Mouse (Mus musculus): ENCODE measurements around the gene Tll1.

The Tll1 gene

DNA sequence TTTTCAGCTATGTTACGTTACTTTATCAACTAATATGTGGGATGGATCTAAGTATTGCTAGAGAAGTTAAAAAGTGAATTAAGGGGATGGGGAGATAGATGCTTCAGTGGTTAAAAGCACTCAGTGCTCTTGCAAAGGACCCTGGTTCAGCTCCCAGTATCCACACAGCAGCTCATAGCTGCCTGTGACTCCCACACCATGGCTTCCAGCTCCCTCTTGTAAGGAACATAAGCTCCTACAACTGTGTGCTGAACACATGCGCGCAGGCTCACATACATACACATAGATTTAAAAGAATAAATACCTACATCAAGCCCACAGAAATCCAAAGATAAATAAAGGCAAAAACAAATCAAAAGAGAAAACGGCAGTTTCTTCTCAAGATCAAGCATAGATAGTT lies 148.5 kb downstream of the Tll1 start:
- no peak for DNase-seq (ENCODE audit: extremely low spot score)

DNA sequence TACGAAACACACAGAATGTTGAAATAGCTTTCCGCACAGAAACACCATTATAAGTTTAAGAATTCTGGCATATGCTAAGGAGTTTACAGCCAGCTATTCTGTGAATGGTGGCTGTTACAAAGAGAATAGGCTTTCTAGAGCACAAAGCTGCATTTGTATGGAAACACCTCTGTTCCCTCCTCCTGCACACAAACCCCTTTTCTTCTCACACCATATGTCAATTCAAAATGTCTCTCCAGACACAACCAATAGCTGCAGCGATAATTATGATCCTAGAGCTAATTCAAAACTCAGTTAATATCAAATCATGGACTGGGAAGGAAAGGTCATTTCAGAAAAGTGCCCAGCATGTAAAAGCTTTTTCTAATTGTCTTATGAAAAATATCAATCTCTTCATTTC lies 157.5 kb downstream of the Tll1 start:
- no peak for DNase-seq (ENCODE audit: extremely low spot score)

DNA sequence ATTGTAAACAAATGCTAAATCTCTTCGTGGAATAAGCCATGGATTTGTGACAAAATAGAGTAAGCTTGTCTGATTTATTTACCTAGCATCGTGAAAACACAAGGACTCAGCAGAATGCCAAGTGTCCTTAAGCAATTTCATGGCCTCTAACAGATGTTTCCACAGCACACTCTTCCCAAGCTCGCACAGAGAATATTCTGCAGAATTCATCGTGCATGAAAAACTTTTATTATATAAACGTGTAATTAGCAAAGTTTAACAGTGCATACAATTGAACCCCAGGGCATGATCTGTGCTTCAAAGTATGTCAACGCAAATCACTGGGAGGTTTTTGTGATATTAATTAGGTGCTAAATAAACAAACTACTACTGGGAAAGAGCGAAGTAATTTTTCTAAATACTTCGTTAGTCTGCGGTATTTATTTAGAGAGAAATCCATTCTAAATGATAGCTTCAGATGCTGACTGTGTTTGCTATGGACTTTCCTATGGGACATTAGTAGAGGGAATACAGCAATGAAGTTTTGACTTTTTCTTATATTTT lies 158.0 kb downstream of the Tll1 start:
- DNase-seq (ENCODE audit: extremely low spot score): no peak

DNA sequence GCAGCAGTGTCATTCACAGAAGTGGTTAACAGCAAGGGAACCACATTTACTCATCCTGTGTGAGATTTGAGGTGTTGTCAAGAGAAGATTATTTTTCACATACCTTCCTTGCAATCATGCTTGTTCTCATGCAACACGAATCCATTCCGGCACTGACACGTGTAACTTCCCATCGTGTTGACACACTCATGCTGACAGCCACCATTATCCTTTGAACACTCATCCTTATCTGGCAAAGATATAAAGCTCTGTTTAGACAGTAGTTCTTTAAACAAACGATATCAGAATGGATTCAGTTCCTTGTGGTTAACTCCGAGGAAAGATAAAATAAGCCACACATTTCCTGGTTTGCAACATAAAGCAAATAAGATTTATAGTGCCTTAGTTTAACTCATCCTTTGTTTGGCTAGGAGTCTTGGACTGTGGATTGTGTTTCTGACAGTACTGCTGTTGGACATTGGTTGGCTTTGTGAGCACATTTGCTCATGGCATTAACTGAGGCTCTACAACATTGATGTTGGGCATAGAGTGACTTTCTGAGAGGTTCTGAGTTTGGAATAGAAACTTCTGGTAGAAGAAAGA lies 164.7 kb downstream of the Tll1 start:
- no peak for DNase-seq (ENCODE audit: extremely low spot score)

DNA sequence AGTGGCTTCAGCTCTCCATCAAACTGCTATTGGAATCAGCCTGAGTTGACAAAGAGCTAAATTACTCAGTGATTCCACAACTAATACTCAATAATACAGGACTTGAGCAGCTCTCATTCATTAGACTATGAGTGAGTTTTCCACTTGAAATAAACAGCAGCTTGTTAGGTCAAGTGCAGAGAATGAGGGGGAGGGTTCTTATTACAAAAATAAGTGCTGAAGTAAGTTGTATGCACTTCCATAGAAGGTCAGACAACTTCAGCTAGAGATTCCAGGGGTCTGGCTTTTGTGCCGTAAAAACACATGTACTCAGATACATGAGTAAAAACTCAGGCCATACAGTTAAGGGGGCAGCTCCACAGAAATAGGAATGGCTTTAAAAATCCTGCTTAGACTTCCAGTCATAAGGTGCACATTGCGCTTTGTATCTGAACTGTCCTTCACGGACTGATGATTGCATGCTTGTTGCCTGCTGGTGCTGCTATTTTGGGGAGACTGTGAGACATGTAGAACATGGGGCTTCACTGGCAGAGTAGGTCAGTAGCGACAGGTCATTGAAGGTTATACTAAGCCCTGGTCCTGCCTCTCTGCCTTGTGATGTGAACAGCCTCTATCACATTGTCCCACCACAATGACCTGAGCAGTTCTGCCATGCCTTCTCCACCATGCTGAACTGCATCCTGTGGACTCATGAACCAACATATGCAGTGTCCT lies 175.2 kb downstream of the Tll1 start:
- no peak for DNase-seq (ENCODE audit: extremely low spot score)

DNA sequence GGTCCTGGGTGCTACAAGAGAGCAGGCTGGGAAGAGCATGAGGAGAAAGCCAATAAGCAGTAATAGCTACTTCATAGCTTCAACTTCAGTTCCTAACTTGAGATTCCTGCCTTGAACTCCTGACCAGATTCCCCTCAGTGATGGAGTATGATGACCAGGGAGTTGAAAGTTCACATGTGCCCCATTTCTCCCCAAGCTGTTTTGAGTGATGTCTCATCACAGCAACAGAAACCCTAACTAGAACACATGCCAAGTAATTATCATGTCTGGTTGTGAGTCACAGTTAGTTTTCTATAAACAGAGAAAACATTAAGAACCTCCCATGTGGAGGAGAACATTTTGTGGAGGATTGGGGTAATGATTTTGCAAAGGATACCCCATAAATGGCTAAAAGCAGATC lies 176.0 kb downstream of the Tll1 start:
- DNase-seq (ENCODE audit: extremely low spot score): no peak

DNA sequence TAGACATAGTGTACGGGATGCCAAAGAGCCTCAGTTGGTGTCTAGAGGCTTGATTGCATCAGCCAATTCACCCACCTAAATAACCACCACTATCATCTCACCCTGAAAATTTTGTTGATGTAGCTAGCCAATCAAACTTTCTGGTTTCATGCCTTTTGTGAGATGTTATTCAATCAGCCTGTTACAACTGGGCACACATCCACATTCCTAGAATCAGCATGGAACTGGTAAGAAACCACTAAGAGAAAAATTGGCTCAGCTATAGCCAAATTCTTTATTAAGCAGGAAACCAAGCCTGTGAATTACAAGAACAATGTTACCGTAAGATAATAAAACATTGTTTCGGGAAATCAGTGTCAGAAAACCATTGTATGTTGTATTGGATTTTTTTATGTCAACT lies 176.5 kb downstream of the Tll1 start:
- DNase-seq (ENCODE audit: extremely low spot score): no peak

DNA sequence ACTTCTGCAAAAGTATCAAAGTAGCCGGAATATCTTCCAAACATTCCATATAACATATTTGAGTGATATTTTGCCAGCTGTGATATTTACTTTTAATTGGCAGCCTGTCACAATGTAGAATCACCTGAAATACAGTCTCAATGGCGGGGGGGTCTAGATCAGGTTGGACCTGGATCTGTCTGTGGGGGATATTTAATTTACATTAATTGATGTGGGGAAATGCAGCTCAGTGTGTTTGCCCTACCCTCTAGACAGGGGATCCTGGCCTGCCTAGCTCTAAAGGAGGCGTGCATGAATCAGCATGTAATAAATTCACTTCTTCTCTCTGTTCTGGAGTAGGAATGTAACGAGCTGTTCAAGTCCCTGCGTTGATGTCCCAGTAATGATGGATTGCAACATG lies 181.7 kb downstream of the Tll1 start:
- DNase-seq (ENCODE audit: extremely low spot score): no peak

DNA sequence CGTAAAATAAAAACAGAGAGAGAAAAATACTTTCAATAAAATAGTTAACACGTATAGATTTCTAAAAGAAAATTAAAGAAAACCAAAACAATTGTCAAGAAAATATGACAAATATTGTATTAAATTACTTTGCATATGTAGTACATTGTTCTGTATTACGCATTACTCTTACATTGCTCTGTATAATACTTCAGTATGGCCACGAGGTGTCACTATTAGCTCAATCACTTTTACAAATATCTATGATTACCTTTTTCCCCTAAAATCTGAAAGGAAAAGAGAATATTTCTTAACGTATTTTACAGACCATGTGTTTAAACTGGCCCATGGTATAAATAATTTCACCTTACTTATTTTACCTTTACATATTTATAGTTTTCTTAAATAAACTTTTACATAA lies 182.5 kb downstream of the Tll1 start:
- DNase-seq (ENCODE audit: extremely low spot score): no peak

DNA sequence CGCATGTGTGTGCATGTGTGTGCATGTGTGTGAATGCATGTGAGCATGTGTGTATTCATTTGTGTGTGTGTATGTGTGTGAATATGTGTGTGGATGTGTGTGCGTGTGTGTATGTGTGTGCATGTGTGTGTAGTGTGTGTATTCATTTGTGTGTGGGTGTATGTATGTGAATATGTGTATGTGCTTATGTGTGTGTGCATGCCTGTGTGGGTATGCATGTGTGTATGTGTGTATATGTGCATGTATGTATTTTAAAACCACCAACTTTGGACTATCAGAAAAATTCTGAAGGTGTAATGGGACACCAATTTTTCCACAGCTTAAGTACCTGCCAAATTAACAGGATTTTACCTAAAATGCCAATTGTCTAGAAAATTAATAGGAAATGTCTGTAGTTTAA lies 183.0 kb downstream of the Tll1 start:
- DNase-seq (ENCODE audit: extremely low spot score): no peak

DNA sequence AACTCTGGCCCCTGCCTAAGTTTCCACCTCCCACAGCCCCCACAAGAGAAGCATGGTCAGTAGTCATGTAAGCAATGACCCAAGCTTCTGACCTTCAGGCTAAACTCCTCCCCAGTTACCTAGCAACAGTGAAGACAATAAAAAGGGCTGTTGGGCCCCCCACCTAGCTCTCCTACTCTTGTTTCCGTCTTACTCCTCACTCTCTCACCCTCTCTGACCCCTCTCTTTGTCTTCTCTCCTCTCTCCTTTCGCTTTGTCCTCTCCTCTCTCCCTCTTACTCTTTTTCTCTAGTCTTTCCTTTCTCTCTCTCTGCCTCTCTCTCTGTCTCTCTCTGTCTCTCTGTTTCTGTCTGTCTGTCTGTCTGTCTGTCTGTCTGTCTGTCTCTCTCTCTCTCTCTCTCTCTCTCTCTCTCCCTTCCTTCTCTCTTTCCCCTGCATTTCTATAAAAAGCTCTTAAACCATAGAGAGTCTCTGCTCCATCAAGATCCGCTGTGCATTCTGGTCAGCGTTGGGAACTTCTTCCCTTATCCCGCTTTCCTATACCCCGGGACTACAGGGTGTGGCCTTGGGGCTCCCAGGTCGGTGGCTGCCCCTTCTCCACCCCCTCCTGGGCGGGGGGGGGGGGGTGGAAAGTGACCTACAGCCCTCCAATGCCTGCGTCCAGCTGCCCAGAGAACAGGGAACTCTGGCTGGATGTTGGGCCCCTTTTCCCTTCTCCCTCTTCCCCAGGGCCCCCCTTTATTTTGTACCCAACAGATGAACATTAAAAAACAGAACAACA lies 235.3 kb downstream of the Tll1 start:
- peak; percentile 63 for DNase-seq (ENCODE audit: extremely low spot score)

All from embryo, embryonic 9.5 days (tissue).